ENCODE assay signal across 10 mouse cellular contexts in genomic region chr15:98952063-98952455, GRCm38 (mm10). TPM values are rescaled to one million over a fixed set of nuclear protein-coding genes. Genes with fewer than 3 reads are reported as not detected.
DNase-seq lines count a peak whose midpoint lies in the region; ATAC-seq and TF ChIP-seq lines count a peak whose summit lies in the region.
"Had no signal": no experiment of that assay in that cellular context is flagged by ENCODE, and none has a peak within 500 bp of the region (broad histone marks: within the 10 kb centered on the region; RNA-seq: fewer than 3 reads in every experiment).

No protein-coding gene starts in this region.

- H3K27ac ChIP-seq in heart, embryonic 15.5 days, result peak overlapping the region; percentile 97
- H3K27ac ChIP-seq in bone marrow macrophage, adult 2 months (ENCODE audit: insufficient read depth, low read depth, low read length), result no peak overlapping the region
- peak overlapping the region; percentile 100 for H3K27ac ChIP-seq in hindbrain, embryonic 12.5 days
- H3K27ac ChIP-seq in midbrain, embryonic 16.5 days (ENCODE audit: low read length), result peak overlapping the region; percentile 100

- TF ChIP-seq POLR2A in bone marrow macrophage, adult 2 months (IDR thresholded peaks at IDR 0.05; ENCODE audit: borderline replicate concordance, low read depth, low read length), result no peak

- H3K4me2 ChIP-seq in heart, embryonic 15.5 days, result peak overlapping the region; percentile 61
- H3K4me2 ChIP-seq in hindbrain, embryonic 12.5 days (replicated peaks), result peak overlapping the region; percentile 67
- peak overlapping the region; percentile 59 for H3K4me2 ChIP-seq in midbrain, embryonic 16.5 days (ENCODE audit: low read length)

- no peak for TF ChIP-seq CTCF in bone marrow macrophage, adult 2 months (IDR thresholded peaks at IDR 0.05; ENCODE audit: low read depth, low read length)

- H3K9ac ChIP-seq in heart, embryonic 15.5 days, result peak overlapping the region; percentile 32
- H3K9ac ChIP-seq in hindbrain, embryonic 12.5 days, result peak overlapping the region; percentile 100
- H3K9ac ChIP-seq in midbrain, embryonic 16.5 days (ENCODE audit: low read depth, low read length), result peak overlapping the region; percentile 100

- H3K36me3 ChIP-seq in heart, embryonic 15.5 days, result no peaks in the 10 kb centered on the region; the same call in 1 of the 2 replicates
- H3K36me3 ChIP-seq in hindbrain, embryonic 12.5 days, result peaks cover 10% of the 10 kb centered on the region
- peaks cover 3% of the 10 kb centered on the region; the same call in 1 of the 2 replicates for H3K36me3 ChIP-seq in midbrain, embryonic 16.5 days (ENCODE audit: control insufficient read depth, insufficient read depth, low read length)

- peak overlapping the region; percentile 86 for H3K4me3 ChIP-seq in heart, embryonic 15.5 days
- peak overlapping the region; percentile 33 for H3K4me3 ChIP-seq in bone marrow macrophage, adult 2 months (ENCODE audit: insufficient read depth, low read length)
- peak overlapping the region; percentile 90 for H3K4me3 ChIP-seq in hindbrain, embryonic 12.5 days
- peak overlapping the region; percentile 94 for H3K4me3 ChIP-seq in midbrain, embryonic 16.5 days (ENCODE audit: low read depth, low read length)

- no peak for ATAC-seq in heart, embryonic 15.5 days (replicated peaks; ENCODE audit: insufficient number of reproducible peaks, insufficient read depth, low FRiP score, low read depth)
- ATAC-seq in hindbrain, embryonic 12.5 days (ENCODE audit: low FRiP score), result no peak
- no peak for ATAC-seq in midbrain, embryonic 16.5 days

- H3K9me3 ChIP-seq in heart, embryonic 15.5 days (replicated peaks), result no peaks in the 10 kb centered on the region
- H3K9me3 ChIP-seq in hindbrain, embryonic 12.5 days (replicated peaks), result no peaks in the 10 kb centered on the region
- no peaks in the 10 kb centered on the region for H3K9me3 ChIP-seq in midbrain, embryonic 16.5 days (replicated peaks; ENCODE audit: control insufficient read depth, low read length, poor library complexity, severe bottlenecking)

- no peaks in the 10 kb centered on the region for H3K27me3 ChIP-seq in heart, embryonic 15.5 days
- H3K27me3 ChIP-seq in hindbrain, embryonic 12.5 days, result no peaks in the 10 kb centered on the region
- no peaks in the 10 kb centered on the region for H3K27me3 ChIP-seq in midbrain, embryonic 16.5 days (ENCODE audit: control insufficient read depth, insufficient read depth, low read depth, low read length)
- H3K27me3 ChIP-seq: Patski had no signal

- peaks cover 15% of the 10 kb centered on the region for H3K4me1 ChIP-seq in heart, embryonic 15.5 days (replicated peaks)
- H3K4me1 ChIP-seq in bone marrow macrophage, adult 2 months (ENCODE audit: control insufficient read depth, insufficient read depth, low read length), result peaks cover 15% of the 10 kb centered on the region
- peaks cover 11% of the 10 kb centered on the region for H3K4me1 ChIP-seq in hindbrain, embryonic 12.5 days
- H3K4me1 ChIP-seq in midbrain, embryonic 16.5 days (ENCODE audit: control insufficient read depth, insufficient read depth, low read length), result peaks cover 22% of the 10 kb centered on the region

- intact Hi-C loops in heart, postnatal 25 days (cut with DNase I), result loop anchor here (2.0 kb wide), 2 partner anchors 17 to 33 kb away; partner anchors contain the start of gene Tuba1b

- WGBS in heart, embryonic 15.5 days, result 20% methylated on average over 5 of the region's 5 CpGs
- WGBS in hindbrain, embryonic 12.5 days, result 11% methylated on average over 5 of the region's 5 CpGs
- WGBS in midbrain, embryonic 16.5 days, result under 1% methylated on average over 5 of the region's 5 CpGs

- no peak for DNase-seq in heart, postnatal 25 days (ENCODE audit: low spot score)
- DNase-seq in urinary bladder, postnatal 25 days (ENCODE audit: low spot score), result no peak
- DNase-seq in urinary bladder, adult 2 months (ENCODE audit: low spot score), result no peak
- no peak for DNase-seq in urinary bladder, postnatal 36 days (ENCODE audit: low spot score in 2 of 2)
- DNase-seq: thymus, postnatal 36 days had no signal

RNA-seq across cellular contexts. Expression of gene Gm49450, which starts 1.3 kb away (rescaled TPM):
- not detected in 2 replicates for polyA plus RNA-seq in heart, embryonic 15.5 days (2015; fragmentation: Nextera tagmentation; extraction: Ambion mirVana)
- total RNA-seq in heart, postnatal 25 days (2021), result not detected
- not detected in 2 replicates for polyA plus RNA-seq in bone marrow macrophage, adult 2 months (2012; ENCODE audit: insufficient read depth, insufficient read length, missing spikeins)
- polyA plus RNA-seq in hindbrain, embryonic 12.5 days (2016; fragmentation: Nextera tagmentation; extraction: Ambion mirVana), result not detected in 2 replicates
- not detected in 2 replicates for polyA plus RNA-seq in midbrain, embryonic 16.5 days (2015; fragmentation: Nextera tagmentation; extraction: Ambion mirVana)
- 0.30 and 0.38 TPM in 2 replicates for polyA plus RNA-seq in urinary bladder, adult 2 months (2012; rRNA removed)
- polyA plus RNA-seq: Patski had no signal

RNA-seq across cellular contexts. Expression of gene Tuba1a, which starts 1.4 kb away (rescaled TPM):
- polyA plus RNA-seq in heart, embryonic 15.5 days (2015; fragmentation: Nextera tagmentation; extraction: Ambion mirVana), result 719 and 906 TPM in 2 replicates
- total RNA-seq in heart, postnatal 25 days (2021), result 100 to 1,000 TPM in 1 of 2 experiments, 10 to 100 TPM in 1; 99.4 to 105 TPM
- 36.4 and 43.3 TPM in 2 replicates for polyA plus RNA-seq in bone marrow macrophage, adult 2 months (2012; ENCODE audit: insufficient read depth, insufficient read length, missing spikeins)
- polyA plus RNA-seq in hindbrain, embryonic 12.5 days (2016; fragmentation: Nextera tagmentation; extraction: Ambion mirVana), result 9,547 and 9,692 TPM in 2 replicates
- 17,735 and 17,910 TPM in 2 replicates for polyA plus RNA-seq in midbrain, embryonic 16.5 days (2015; fragmentation: Nextera tagmentation; extraction: Ambion mirVana)
- 279 and 332 TPM in 2 replicates for polyA plus RNA-seq in urinary bladder, adult 2 months (2012; rRNA removed)

RNA-seq across cellular contexts. Expression of gene Tuba1b, which starts 17.7 kb away (rescaled TPM):
- polyA plus RNA-seq in heart, embryonic 15.5 days (2015; fragmentation: Nextera tagmentation; extraction: Ambion mirVana), result 1,310 and 1,493 TPM in 2 replicates
- 100 to 1,000 TPM; 163 to 175 TPM for total RNA-seq in heart, postnatal 25 days (2021)
- 872 and 1,013 TPM in 2 replicates for polyA plus RNA-seq in bone marrow macrophage, adult 2 months (2012; ENCODE audit: insufficient read depth, insufficient read length, missing spikeins)
- 1,219 and 1,243 TPM in 2 replicates for polyA plus RNA-seq in hindbrain, embryonic 12.5 days (2016; fragmentation: Nextera tagmentation; extraction: Ambion mirVana)
- 1,165 and 1,361 TPM in 2 replicates for polyA plus RNA-seq in midbrain, embryonic 16.5 days (2015; fragmentation: Nextera tagmentation; extraction: Ambion mirVana)
- 677 and 758 TPM in 2 replicates for polyA plus RNA-seq in urinary bladder, adult 2 months (2012; rRNA removed)

RNA-seq across cellular contexts. Expression of gene Lmbr1l, which starts 34.0 kb away (rescaled TPM):
- 10.7 and 13.7 TPM in 2 replicates for polyA plus RNA-seq in heart, embryonic 15.5 days (2015; fragmentation: Nextera tagmentation; extraction: Ambion mirVana)
- 10 to 100 TPM; 11.5 to 13.4 TPM for total RNA-seq in heart, postnatal 25 days (2021)
- 22.0 and 25.7 TPM in 2 replicates for polyA plus RNA-seq in bone marrow macrophage, adult 2 months (2012; ENCODE audit: insufficient read depth, insufficient read length, missing spikeins)
- 38.4 and 39.2 TPM in 2 replicates for polyA plus RNA-seq in hindbrain, embryonic 12.5 days (2016; fragmentation: Nextera tagmentation; extraction: Ambion mirVana)
- 27.9 and 33.5 TPM in 2 replicates for polyA plus RNA-seq in midbrain, embryonic 16.5 days (2015; fragmentation: Nextera tagmentation; extraction: Ambion mirVana)
- polyA plus RNA-seq in urinary bladder, adult 2 months (2012; rRNA removed), result 32.8 and 43.4 TPM in 2 replicates

RNA-seq across cellular contexts. Expression of gene Dhh, which starts 53.7 kb away (rescaled TPM):
- polyA plus RNA-seq in heart, embryonic 15.5 days (2015; fragmentation: Nextera tagmentation; extraction: Ambion mirVana), result 2.1 and 4.2 TPM in 2 replicates
- total RNA-seq in heart, postnatal 25 days (2021), result 1 to 10 TPM; 1.8 TPM
- polyA plus RNA-seq in bone marrow macrophage, adult 2 months (2012; ENCODE audit: insufficient read depth, insufficient read length, missing spikeins), result not detected in 2 replicates
- polyA plus RNA-seq in hindbrain, embryonic 12.5 days (2016; fragmentation: Nextera tagmentation; extraction: Ambion mirVana), result 0.84 and 1.1 TPM in 2 replicates
- polyA plus RNA-seq in midbrain, embryonic 16.5 days (2015; fragmentation: Nextera tagmentation; extraction: Ambion mirVana), result 0.36 and 0.39 TPM in 2 replicates
- 1.7 and 1.9 TPM in 2 replicates for polyA plus RNA-seq in urinary bladder, adult 2 months (2012; rRNA removed)
- polyA plus RNA-seq: Patski had no signal

Comparison
In these comparisons a context has a peak if more than half of its experiments do, and no peak if none do; other contexts are left out.
1. H3K4me3 ChIP-seq: peak in every context shown above with its lines; median percentile 94 in midbrain, embryonic 16.5 days; 90 in hindbrain, embryonic 12.5 days; 86 in heart, embryonic 15.5 days; 33 in bone marrow macrophage, adult 2 months.
2. H3K9ac ChIP-seq: peak in every context shown above with its lines; median percentile 100 in hindbrain, embryonic 12.5 days; 100 in midbrain, embryonic 16.5 days; 32 in heart, embryonic 15.5 days.
3. RNA of gene Tuba1a, which starts 1.4 kb away (polyA plus RNA-seq): 17,735 to 17,910 TPM in midbrain, embryonic 16.5 days and 9,547 to 9,692 TPM in hindbrain, embryonic 12.5 days; 719 to 906 TPM in heart, embryonic 15.5 days, 279 to 332 TPM in urinary bladder, adult 2 months and 36.4 to 43.3 TPM in bone marrow macrophage, adult 2 months; every median in the first group is over 10 times any median in the second.
4. Peak in every context shown above with its lines, with median percentiles within 50 percentile points of each other: H3K4me2 ChIP-seq.